ENCODE assay signal across 19 mouse cellular contexts in the genomic region with DNA sequence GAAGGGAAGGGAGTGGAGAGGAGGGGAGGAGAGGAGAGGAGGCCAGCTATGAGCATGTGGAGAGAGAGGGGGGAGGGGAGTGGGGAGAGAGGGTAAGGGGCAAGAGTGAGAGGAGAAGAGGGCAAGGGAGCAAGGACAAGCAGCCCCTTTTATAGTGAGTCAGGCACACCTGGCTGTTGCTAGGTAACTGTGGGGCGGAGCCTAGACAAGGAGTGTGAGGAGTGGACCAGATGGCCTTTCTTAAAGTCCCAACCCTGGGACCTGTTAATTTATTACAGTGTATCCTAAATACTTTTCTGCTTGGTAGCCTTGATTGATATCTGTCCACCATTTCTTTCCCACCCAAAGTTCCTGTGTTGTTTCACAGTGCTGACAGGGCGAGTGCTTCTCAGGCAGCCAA. TPM values are rescaled to one million over a fixed set of nuclear protein-coding genes. Genes with fewer than 3 reads are reported as not detected.
"Had no signal": no experiment of that assay in that cellular context is flagged by ENCODE, and none has a peak within 500 bp of the region (broad histone marks: within the 10 kb centered on the region; RNA-seq: fewer than 3 reads in every experiment).

No protein-coding gene starts in this region.

- H3K4me1 ChIP-seq: stomach, embryonic 15.5 days had no signal

- ATAC-seq: hindbrain, embryonic 16.5 days; midbrain, embryonic 16.5 days had no signal

- H3K9me3 ChIP-seq: limb, embryonic 10.5 days; liver, embryonic 15.5 days; megakaryocyte, embryonic 14.5 days; neural tube, embryonic 13.5 days; stomach, embryonic 15.5 days had no signal

- H3K27me3 ChIP-seq: liver, embryonic 15.5 days; neural tube, embryonic 13.5 days; stomach, embryonic 15.5 days had no signal

- H3K4me2 ChIP-seq: liver, embryonic 11.5 days; liver, embryonic 15.5 days; midbrain, embryonic 11.5 days; neural tube, embryonic 13.5 days; stomach, embryonic 15.5 days had no signal

- H3K4me3 ChIP-seq: left cerebral cortex, adult 2 months; limb, embryonic 10.5 days; liver, embryonic 15.5 days; megakaryocyte, embryonic 14.5 days; neural tube, embryonic 13.5 days; stomach, embryonic 15.5 days had no signal

- H3K9ac ChIP-seq: liver, embryonic 15.5 days; neural tube, embryonic 13.5 days; stomach, embryonic 15.5 days had no signal

- H3K36me3 ChIP-seq: limb, embryonic 10.5 days; liver, embryonic 15.5 days; neural tube, embryonic 13.5 days; stomach, embryonic 15.5 days had no signal

- DNase-seq: kidney, adult 2 months; lung, adult 2 months; lung, postnatal 14 days; retina, postnatal 1 day; right cerebral cortex, postnatal 4 days; thymus, adult 18-20 months had no signal

- H3K27ac ChIP-seq: left cerebral cortex, adult 2 months; limb, embryonic 10.5 days; liver, embryonic 15.5 days; macrophage; neural tube, embryonic 13.5 days; stomach, embryonic 15.5 days had no signal

RNA-seq across cellular contexts. Expression of a gene that starts 36.1 kb away (rescaled TPM):
- polyA plus RNA-seq: intestine, embryonic 14.5 days; kidney, embryonic 16.5 days; limb, embryonic 10.5 days; liver, embryonic 11.5 days; liver, embryonic 15.5 days; macrophage had no signal
